Mouse (Mus musculus) CD4-positive helper T cell, adult 2 months (primary cell): ENCODE results near the gene Slc9a9.
A peak's percentile ranks its signal among the peaks of the same experiment; 100 is the strongest.

Experiments
- DNase-seq: peaks from one replicate; pipeline ENCODE4 v3.0.0-alpha.2; 2012; ENCODE audit warnings: low read depth, missing footprints, low spot score

Gene Slc9a9

GRCm38 (mm10) chr9:94669791-94670577, at the start of gene Slc9a9:
TSS of gene Slc9a9 (plus strand) at chr9:94669909.
- peak; percentile 56 for DNase-seq

- peak; percentile 70 for DNase-seq
Measured at GRCm38 (mm10) chr9:94620342-94620741, 49.4 kb upstream of the Slc9a9 start.

GRCm38 (mm10) chr9:94620846-94621245, 48.9 kb upstream of the Slc9a9 start:
- DNase-seq: peak; percentile 78

- DNase-seq: peak; percentile 21
Measured at GRCm38 (mm10) chr9:94621902-94622301, 47.8 kb upstream of the Slc9a9 start.

GRCm38 (mm10) chr9:94626737-94627136, 43.0 kb upstream of the Slc9a9 start:
- no peak for DNase-seq

- DNase-seq: no peak
Measured at GRCm38 (mm10) chr9:94628948-94629347, 40.8 kb upstream of the Slc9a9 start.

- DNase-seq: peak; percentile 7
Measured at GRCm38 (mm10) chr9:94634275-94634674, 35.4 kb upstream of the Slc9a9 start.

- no peak for DNase-seq
Measured at GRCm38 (mm10) chr9:94645631-94646030, 24.1 kb upstream of the Slc9a9 start.

- DNase-seq: no peak
Measured at GRCm38 (mm10) chr9:94647425-94647824, 22.3 kb upstream of the Slc9a9 start.

- no peak for DNase-seq
Measured at GRCm38 (mm10) chr9:94649991-94650390, 19.7 kb upstream of the Slc9a9 start.

GRCm38 (mm10) chr9:94653198-94653597, 16.5 kb upstream of the Slc9a9 start:
- no peak for DNase-seq

GRCm38 (mm10) chr9:94653827-94654226, 15.9 kb upstream of the Slc9a9 start:
- DNase-seq: no peak

- DNase-seq: no peak
Measured at GRCm38 (mm10) chr9:94656265-94656664, 13.4 kb upstream of the Slc9a9 start.

- peak; percentile 31 for DNase-seq
Measured at GRCm38 (mm10) chr9:94659401-94660152, 10.1 kb upstream of the Slc9a9 start.

- DNase-seq: no peak
Measured at GRCm38 (mm10) chr9:94661768-94662167, 7.9 kb upstream of the Slc9a9 start.

- no peak for DNase-seq
Measured at GRCm38 (mm10) chr9:94665248-94665647, 4.5 kb upstream of the Slc9a9 start.

- peak; percentile 88 for DNase-seq
Measured at GRCm38 (mm10) chr9:94668589-94668988, 1.1 kb upstream of the Slc9a9 start.

GRCm38 (mm10) chr9:94670704-94671103, 995 bp downstream of the Slc9a9 start:
- DNase-seq: no peak

- no peak for DNase-seq
Measured at GRCm38 (mm10) chr9:94674704-94675103, 5.0 kb downstream of the Slc9a9 start.

- peak; percentile 77 for DNase-seq
Measured at GRCm38 (mm10) chr9:94678021-94678655, 8.4 kb downstream of the Slc9a9 start.

GRCm38 (mm10) chr9:94680468-94681094, 10.9 kb downstream of the Slc9a9 start:
- no peak for DNase-seq

GRCm38 (mm10) chr9:94681095-94681487, 11.4 kb downstream of the Slc9a9 start:
- DNase-seq: no peak
